Mouse (Mus musculus) E14TG2a.4 (cell line): ENCODE results near the gene Zbed4.

ENCODE experiments used
- CTCF ChIP-seq: conservative IDR thresholded peaks from 2 replicates; pipeline ENCODE4 v1.5.1; 2014; ENCODE audit warnings: low read length
- POU5F1 ChIP-seq: IDR thresholded peaks from 2 replicates; pipeline ENCODE4 v1.6.1; 2014; ENCODE audit warnings: low read length, borderline replicate concordance

DNA sequence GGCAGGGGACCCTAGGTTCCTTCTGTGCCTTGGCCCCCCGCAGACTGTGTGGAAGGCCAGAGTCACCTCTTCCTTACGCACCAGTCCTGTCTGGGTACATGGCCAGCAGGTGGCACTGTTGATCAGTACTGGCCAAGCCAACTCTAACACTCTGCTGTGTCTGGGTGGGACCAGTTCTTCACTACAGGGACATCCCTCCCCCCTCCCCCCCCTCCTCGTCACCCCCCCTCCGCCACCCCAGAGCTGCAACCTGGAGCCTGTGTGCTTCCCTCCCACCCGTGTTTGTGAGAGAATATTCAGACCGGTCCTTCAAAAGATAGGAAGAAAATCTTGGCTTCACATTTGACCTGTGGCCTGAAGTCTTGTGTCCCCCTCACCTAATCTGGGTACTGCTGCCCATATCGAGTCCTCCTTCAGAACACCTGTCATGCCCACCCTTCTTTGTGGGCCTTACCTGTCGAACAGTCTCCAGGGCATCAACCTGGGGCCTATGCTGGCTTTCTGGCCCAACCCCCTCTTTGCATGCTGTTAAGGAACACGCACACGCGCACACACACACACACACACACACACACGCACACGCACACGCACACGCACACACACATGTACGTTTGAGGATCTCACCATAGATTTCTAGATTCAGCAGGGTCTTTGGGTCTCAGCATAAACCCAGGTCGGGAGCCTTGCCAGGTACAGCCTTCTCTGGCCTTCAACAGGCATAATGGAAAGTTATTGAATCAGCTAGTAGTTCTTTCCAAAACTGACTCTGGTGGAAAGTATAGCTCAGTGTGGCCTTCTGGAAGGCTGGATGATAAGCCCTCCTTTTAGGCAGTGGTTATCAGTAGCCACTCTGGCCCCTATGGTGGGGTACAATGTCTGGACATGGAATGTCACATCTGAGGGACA lies 77.6 kb downstream of the Zbed4 start:
- TF ChIP-seq POU5F1 (no peak), CTCF (peak; percentile 36)
